Mouse (Mus musculus) ES-Bruce4 (cell line): ENCODE measurements at regions not wholly inside any gene's neighbourhood (a gene's known extent, or its start where the extent isn't known, plus 50 kb on each side); places are given as distances from the start of the nearest gene placed in this dataset.

Experiments
- CTCF ChIP-seq: IDR thresholded peaks from one replicate; pipeline ENCODE4 v1.8.1; 2011; ENCODE audit warnings: low read depth, low read length
- EP300 ChIP-seq: IDR thresholded peaks from 2 replicates; pipeline ENCODE4 v1.6.1; 2011; ENCODE audit warnings: low read depth, low read length; ENCODE audit not compliant: insufficient read depth
- POLR2A ChIP-seq: IDR thresholded peaks from one replicate; pipeline ENCODE4 v1.8.1; 2011; ENCODE audit warnings: low read length; ENCODE audit not compliant: insufficient read depth

- TF ChIP-seq POLR2A: no peak
- peak; percentile 86 for TF ChIP-seq EP300
- no peak for TF ChIP-seq CTCF
Observed at GRCm38 (mm10) chr3:34764559-34764958, 114.4 kb downstream of the Sox2 start.
